ENCODE assay signal across 1 mouse cellular context in the genomic region with DNA sequence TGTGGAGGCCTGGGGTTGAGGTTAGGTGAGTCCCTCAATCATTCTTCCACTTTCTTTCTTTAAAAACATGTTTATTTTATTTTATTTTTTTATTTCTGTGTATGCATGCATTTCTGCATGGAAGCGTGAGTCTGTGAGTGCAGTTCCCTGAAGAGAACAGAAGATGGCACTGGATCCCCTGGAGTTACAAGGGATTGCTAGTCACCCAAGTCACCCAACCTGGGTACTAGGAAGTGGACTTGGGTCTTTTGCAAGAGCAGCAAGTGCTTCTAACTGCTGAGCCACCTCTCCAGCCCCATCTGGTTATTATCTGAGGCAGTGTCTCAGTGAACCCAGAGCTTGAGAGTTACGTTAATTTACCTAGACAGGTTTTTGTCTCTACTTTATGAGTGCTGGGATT.
TF ChIP-seq lines count a peak whose summit lies in the region.

No protein-coding gene starts in this region.

TF ChIP-seq in CH12.LX, 34 proteins besides CTCF, POLR2A, EP300 and RAD21:
- TF ChIP-seq ELF1 (IDR thresholded peaks at IDR 0.05; ENCODE audit: low read depth, low read length) = 0 out of 2 replicates have a peak, but pooled peaks have one; percentile 13
- no peak for TF ChIP-seq CHD1 (IDR thresholded peaks at IDR 0.05; ENCODE audit: low read depth, low read length)
- TF ChIP-seq SMC3 (IDR thresholded peaks at IDR 0.05; ENCODE audit: low read depth, low read length) = peak; percentile 50
